Mouse (Mus musculus) B cell, adult 67 days (primary cell): ENCODE results near the gene Capns1. TPM values are rescaled to one million over a fixed set of nuclear protein-coding genes. Genes with fewer than 3 reads are reported as not detected.

Experiments
- total RNA-seq, 2 experiments: library from RNA; stranded (reverse); gene quantifications; 4 replicates each; pipeline ENCODE4 v1.2.4; 2023

Capns1 gene
- total RNA-seq = 100 to 1,000 TPM; 183 to 185 TPM

DNA sequence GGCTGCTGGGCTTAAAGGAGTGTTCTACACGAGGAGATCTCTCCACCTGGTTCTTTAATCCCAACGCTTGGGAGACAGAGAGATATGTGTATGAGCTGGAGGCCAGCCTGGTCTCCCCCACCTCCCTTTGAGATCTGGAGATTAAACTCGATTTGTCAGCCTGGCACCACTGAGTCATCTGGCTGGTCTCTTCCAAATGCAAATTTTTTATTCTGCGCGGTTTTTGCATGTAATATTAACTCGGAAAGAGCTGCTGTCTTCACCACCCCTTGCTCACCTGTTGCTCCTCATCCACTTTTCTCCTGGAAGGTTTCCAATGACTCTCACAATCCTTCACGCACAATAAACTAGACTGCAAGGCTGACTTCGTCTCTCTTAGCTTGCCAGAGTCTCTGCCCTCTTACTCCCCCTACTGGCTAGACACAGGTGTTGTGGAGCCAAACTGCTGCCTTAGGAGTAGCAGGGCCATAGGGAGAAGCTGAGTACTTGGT is at the start of gene Capns1:
Gene Capns1 (minus strand): TSS at position 331 of the 491 bp plus-strand sequence.

DNA sequence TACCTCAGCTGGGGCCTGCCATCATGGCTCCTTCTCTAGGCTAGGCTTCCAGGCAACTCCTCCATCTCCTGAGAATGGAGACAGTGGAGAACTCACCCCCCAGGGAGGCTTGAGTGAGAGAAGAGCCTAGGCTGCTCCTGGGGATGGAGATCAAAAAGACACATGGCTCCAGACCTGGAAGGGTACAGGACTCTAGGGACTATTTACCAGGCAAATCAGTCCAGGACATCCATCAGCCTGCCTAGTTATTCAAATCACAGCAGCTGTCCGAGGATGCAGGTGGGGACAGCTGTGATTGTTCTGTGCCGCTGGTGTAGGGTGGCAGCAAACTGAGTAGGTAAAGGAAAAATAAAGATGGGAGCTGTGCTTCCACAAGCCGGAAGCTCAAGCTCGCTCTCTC is 37.0 kb upstream of the Capns1 start, which contains the start of gene Ovol3:
Gene Ovol3 (minus strand): TSS at position 101 of the 400 bp plus-strand sequence.

DNA sequence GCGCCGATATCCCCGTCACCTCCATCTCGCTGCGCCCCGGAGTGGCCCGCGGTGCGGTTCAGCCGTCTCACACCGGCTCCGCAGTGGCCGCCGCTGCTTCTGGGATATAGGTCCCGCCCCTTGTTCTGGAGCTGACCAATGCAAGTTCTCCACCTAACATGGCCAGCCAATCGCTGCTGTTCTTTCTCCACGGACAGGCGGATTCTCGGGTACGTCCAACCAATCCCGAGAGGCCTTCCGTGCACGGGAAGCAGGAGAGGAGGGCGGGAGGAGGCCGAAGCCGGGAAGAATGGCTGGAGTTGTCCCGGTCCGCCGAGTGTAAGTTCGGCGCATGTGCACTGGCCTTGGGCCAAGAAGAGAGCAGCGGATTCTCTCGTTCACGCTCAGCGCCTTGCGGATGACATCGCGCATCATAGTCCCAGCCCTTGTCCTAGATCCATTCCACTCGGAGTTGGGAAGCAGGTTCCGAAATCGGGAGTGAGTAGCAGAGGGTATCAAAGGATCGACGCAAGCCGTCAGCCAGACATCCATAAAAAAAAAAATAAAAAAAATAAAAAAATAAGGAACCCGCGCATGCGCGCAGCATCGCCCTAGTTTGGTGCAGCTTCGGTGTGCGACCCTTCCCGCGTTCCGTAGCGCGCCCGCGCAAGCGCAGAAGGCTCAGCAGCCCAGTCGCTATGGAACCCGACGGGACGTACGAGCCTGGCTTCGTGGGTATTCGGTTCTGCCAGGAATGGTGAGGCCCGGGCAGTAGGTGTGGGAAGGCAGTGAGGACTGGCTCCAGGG is 33.3 kb upstream of the Capns1 start, which contains the start of the genes Polr2i and Tbcb:
Gene Polr2i (plus strand): TSS at position 280 of the 786 bp plus-strand sequence.
Gene Tbcb (minus strand): TSS at position 604 of the 786 bp plus-strand sequence.

DNA sequence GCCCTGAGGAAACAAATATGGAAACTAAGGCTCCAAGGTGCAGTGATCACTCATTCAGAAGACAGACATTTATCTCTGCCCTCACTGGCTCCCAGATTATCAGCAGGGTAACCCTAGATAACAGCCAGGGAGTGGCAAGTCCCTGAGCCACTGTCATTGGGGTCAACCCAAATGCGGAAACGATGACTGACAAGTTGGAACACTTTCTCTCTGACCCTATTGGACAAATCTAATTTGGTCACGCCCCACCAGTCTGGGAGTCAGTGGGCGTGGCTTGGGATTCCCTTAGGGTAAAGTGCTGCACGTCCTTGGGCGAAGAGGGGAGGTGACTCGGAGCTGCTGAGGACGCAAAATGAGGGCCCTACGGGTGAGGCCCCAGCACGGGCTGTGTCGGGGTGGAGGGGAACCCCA is 14.7 kb downstream of the Capns1 start, which contains the start of gene Cox7a1:
Gene Cox7a1 (plus strand): TSS at position 266 of the 411 bp plus-strand sequence.

DNA sequence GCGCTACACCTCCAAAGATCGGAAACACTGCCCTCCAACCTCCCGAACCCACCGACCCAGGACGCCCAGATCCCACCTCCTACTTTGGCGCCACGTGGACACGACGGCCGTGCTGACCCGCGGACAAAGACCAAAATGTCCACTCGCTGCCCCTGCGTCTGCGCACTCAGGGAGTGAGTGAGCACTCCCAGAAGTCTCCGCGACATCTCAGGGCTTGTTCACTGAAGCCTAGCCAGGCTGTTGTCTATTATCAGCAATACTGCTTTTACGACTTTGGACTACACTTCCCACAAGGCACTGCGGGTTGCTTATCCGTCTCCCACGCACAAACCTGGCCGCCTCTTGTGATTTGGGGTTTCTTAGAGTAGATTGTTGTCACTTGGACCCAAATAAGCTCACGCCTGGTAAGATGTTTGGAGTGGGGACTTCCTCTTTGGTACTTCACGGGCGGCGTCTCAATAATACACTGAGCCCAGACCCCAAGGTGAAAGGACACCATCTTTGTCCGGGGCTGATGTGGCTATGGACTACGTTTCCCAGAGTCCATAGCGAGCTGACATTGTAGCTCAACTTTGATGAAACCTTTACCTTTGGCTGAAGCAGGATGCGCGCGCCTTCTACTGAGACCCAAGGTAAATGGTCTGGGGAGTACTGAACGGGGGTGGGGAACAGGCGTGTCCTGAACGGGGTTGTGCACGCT is 28.9 kb downstream of the Capns1 start, which contains the start of gene Zfp146:
Gene Zfp146 (minus strand): TSS at position 168 of the 700 bp plus-strand sequence.

Other genes with a start within 250 kb of the Capns1 start
- gene Zfp74, start 244.7 kb downstream of the Capns1 start, total RNA-seq = 10 to 100 TPM; 10.6 to 12.3 TPM
- 10 to 100 TPM; 17.1 to 24.5 TPM for gene Zfp568, start 214.9 kb downstream of the Capns1 start, total RNA-seq
- gene Zfp14, start 147.4 kb downstream of the Capns1 start, total RNA-seq = 1 to 10 TPM; 4.7 to 5.9 TPM
- gene Zfp82, start 125.9 kb downstream of the Capns1 start, total RNA-seq = 1 to 10 TPM; 5.9 to 7.3 TPM
- not detected for gene Gm26920, start 108.4 kb downstream of the Capns1 start, total RNA-seq
- 10 to 100 TPM in 1 of 2 experiments, 1 to 10 TPM in 1; 7.1 to 12.0 TPM for gene Zfp566, start 108.3 kb downstream of the Capns1 start, total RNA-seq
- 10 to 100 TPM; 33.0 to 37.9 TPM for gene Zfp260, start 104.0 kb downstream of the Capns1 start, total RNA-seq
- gene Zfp382, start 76.9 kb downstream of the Capns1 start, total RNA-seq = 10 to 100 TPM; 14.4 to 18.9 TPM
- 10 to 100 TPM; 50.1 to 55.0 TPM for gene Zfp146, start 29.1 kb downstream of the Capns1 start, total RNA-seq
- not detected for gene Cox7a1, start 14.7 kb downstream of the Capns1 start, total RNA-seq
- 10 to 100 TPM; 46.5 to 48.1 TPM for gene Polr2i, start 33.1 kb upstream of the Capns1 start, total RNA-seq
- 10 to 100 TPM; 35.6 to 44.1 TPM for gene Tbcb, start 33.5 kb upstream of the Capns1 start, total RNA-seq
- not detected for gene Ovol3, start 36.9 kb upstream of the Capns1 start, total RNA-seq
- gene Thap8, start 81.3 kb upstream of the Capns1 start, total RNA-seq = 1 to 10 TPM; 2.1 to 2.4 TPM
- 1 to 10 TPM; 4.6 to 9.2 TPM for gene Wdr62, start 81.6 kb upstream of the Capns1 start, total RNA-seq
- gene Clip3, start 92.9 kb upstream of the Capns1 start, total RNA-seq = not detected
- 10 to 100 TPM; 63.1 to 67.2 TPM for gene Alkbh6, start 109.9 kb upstream of the Capns1 start, total RNA-seq
- gene Syne4, start 116.0 kb upstream of the Capns1 start, total RNA-seq = 1 to 10 TPM; 2.2 to 3.6 TPM
- gene E130208F15Rik, start 122.9 kb upstream of the Capns1 start, total RNA-seq = 1 to 10 TPM; 3.9 to 6.6 TPM
- 10 to 100 TPM; 11.4 to 20.5 TPM for gene Sdhaf1, start 125.1 kb upstream of the Capns1 start, total RNA-seq
- gene Lrfn3, start 164.0 kb upstream of the Capns1 start, total RNA-seq = not detected
- 10 to 100 TPM; 68.2 to 78.3 TPM for gene Tyrobp, start 214.9 kb upstream of the Capns1 start, total RNA-seq
- gene Hcst, start 221.0 kb upstream of the Capns1 start, total RNA-seq = 10 to 100 TPM; 48.5 to 50.5 TPM
- gene Nfkbid, start 222.9 kb upstream of the Capns1 start, total RNA-seq = 100 to 1,000 TPM; 400 to 437 TPM
- not detected for gene Aplp1, start 246.7 kb upstream of the Capns1 start, total RNA-seq